Mouse (Mus musculus): ENCODE data around the gene Aven. TPM values are rescaled to one million over a fixed set of nuclear protein-coding genes. Genes with fewer than 3 reads are reported as not detected.

The Aven gene
- 40.9 TPM for polyA plus RNA-seq (2017; shearing (Covaris generic))

GRCm38 (mm10) chr2:112492856-112493538, at the start of gene Aven:
Gene Aven (plus strand): TSS chr2:112492964.

GRCm38 (mm10) chr2:112454862-112455564, 37.8 kb upstream of the Aven start, which contains the start of gene Emc7:
Gene Emc7 (plus strand): TSS chr2:112454997.

GRCm38 (mm10) chr2:112480669-112481068, 12.1 kb upstream of the Aven start, which contains the start of gene Chrm5:
Gene Chrm5 (minus strand): TSS chr2:112480769.

Other genes with a start within 250 kb of the Aven start
- not detected for gene Nutm1, start 233.7 kb upstream of the Aven start, polyA plus RNA-seq (2017; shearing (Covaris generic))
- 131 TPM for gene Nop10, start 231.0 kb upstream of the Aven start, polyA plus RNA-seq (2017; shearing (Covaris generic))
- 39.5 TPM for gene Slc12a6, start 227.1 kb upstream of the Aven start, polyA plus RNA-seq (2017; shearing (Covaris generic))
- gene Gm21985, start 226.7 kb upstream of the Aven start, polyA plus RNA-seq (2017; shearing (Covaris generic)): not detected
- 66.4 TPM for gene Emc4, start 124.9 kb upstream of the Aven start, polyA plus RNA-seq (2017; shearing (Covaris generic))
- 16.8 TPM for gene Katnbl1, start 113.8 kb upstream of the Aven start, polyA plus RNA-seq (2017; shearing (Covaris generic))
- 15.7 TPM for gene Emc7, start 38.0 kb upstream of the Aven start, polyA plus RNA-seq (2017; shearing (Covaris generic))
- not detected for gene Chrm5, start 12.2 kb upstream of the Aven start, polyA plus RNA-seq (2017; shearing (Covaris generic))